Comparison of ENCODE assay signal across 25 mouse cellular contexts in genomic region chr12:8305258-8305657, GRCm38 (mm10). TPM values are rescaled to one million over a fixed set of nuclear protein-coding genes. Genes with fewer than 3 reads are reported as not detected.
DNase-seq lines count a peak whose midpoint lies in the region; ATAC-seq and TF ChIP-seq lines count a peak whose summit lies in the region.
"Had no signal": no experiment of that assay in that cellular context is flagged by ENCODE, and none has a peak within 500 bp of the region (broad histone marks: within the 10 kb centered on the region; RNA-seq: fewer than 3 reads in every experiment).

No protein-coding gene starts in this region.

- intact Hi-C loops in gastrocnemius, adult 2 months (cut with DNase I) = no loop called here

- ATAC-seq in cerebellum, adult (ENCODE audit: insufficient number of reproducible peaks, low FRiP score, low TSS enrichment) = peak; percentile 57
- ATAC-seq: activated CD4-positive, CD25-positive, alpha-beta regulatory T cell, adult 4 months; CD4-positive, CD25-positive, alpha-beta regulatory T cell, adult 4 months; Patski had no signal

- DNase-seq in cerebellum, adult 8-10 months = no peak
- DNase-seq in gastrocnemius, adult 2 months = peak; percentile 6
- DNase-seq in gastrocnemius, postnatal 25 days = no peak
- DNase-seq in brain, adult 2 months (ENCODE audit: low read depth, low spot score) = peak; percentile 63
- DNase-seq in kidney, postnatal 25 days = no peak
- DNase-seq: adrenal gland, adult 2 months; adrenal gland, adult 8-10 months; adrenal gland, postnatal 10 days; adrenal gland, postnatal 14 days; adrenal gland, postnatal 25 days; adrenal gland, postnatal 36 days; B cell, adult 2 months; cerebellum, adult 11 months; cerebellum, adult 11-12 months; cerebellum, adult 18-20 months; cerebellum, adult 2 months; cerebellum, adult 9-10 months had no signal

- no peak for TF ChIP-seq CTCF in gastrocnemius, adult 2 months (IDR thresholded peaks at IDR 0.05)

- no peak overlapping the region for H3K4me3 ChIP-seq in gastrocnemius, adult 2 months

- no peak overlapping the region for H3K27ac ChIP-seq in gastrocnemius, adult 2 months

RNA-seq across cellular contexts. Expression of gene Gdf7, which starts 3.5 kb away (rescaled TPM):
- total RNA-seq in gastrocnemius, adult 2 months (2021) = not detected
- not detected for total RNA-seq in gastrocnemius, postnatal 25 days (2021)
- total RNA-seq: adrenal gland, adult 18-20 months; adrenal gland, adult 2 months; adrenal gland, postnatal 14 days; adrenal gland, postnatal 25 days; adrenal gland, postnatal 36 days; CH12.LX; G1E; MEL had no signal

RNA-seq across cellular contexts. Expression of gene Hs1bp3, which starts 8.0 kb away (rescaled TPM):
- total RNA-seq in gastrocnemius, adult 2 months (2021) = 1 to 10 TPM; 6.1 to 7.7 TPM
- total RNA-seq in gastrocnemius, postnatal 25 days (2021) = 1 to 10 TPM; 5.3 to 6.4 TPM

Comparison
In these comparisons a context has a peak if more than half of its experiments do, and no peak if none do; other contexts are left out.
1. DNase-seq: peak in gastrocnemius, adult 2 months (single experiment) and brain, adult 2 months (single experiment); none in cerebellum, adult 8-10 months (single experiment), gastrocnemius, postnatal 25 days (single experiment) and kidney, postnatal 25 days (0 of 2).